Mouse (Mus musculus): ENCODE measurements around the gene Spice1. TPM values are rescaled to one million over a fixed set of nuclear protein-coding genes. Genes with fewer than 3 reads are reported as not detected.

Gene Spice1
- polyA plus RNA-seq, 1 experiment from 2014 or later, result 13.3 TPM

DNA sequence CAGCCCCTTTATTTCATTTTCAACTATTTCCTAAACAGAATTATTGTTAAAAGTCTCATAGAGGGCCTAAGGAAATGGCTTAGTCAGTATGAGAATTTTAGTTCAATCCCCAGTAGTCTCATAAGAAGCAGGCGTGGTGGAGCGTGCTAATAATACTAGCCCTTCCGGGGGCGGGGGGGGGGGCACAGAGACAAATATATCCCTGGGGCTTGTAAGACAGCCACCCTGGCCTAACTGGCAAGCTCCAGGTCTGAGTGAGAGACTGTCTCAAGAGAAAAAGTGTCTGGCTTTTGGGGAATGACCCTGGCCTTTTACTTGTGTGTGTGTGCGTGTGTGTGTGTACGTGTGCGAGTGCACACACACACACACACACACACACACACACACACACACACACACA is 88.0 kb downstream of the Spice1 start:
- H3K4me2 ChIP-seq, result no peak overlapping the region
- no peak for ATAC-seq (replicated peaks)

DNA sequence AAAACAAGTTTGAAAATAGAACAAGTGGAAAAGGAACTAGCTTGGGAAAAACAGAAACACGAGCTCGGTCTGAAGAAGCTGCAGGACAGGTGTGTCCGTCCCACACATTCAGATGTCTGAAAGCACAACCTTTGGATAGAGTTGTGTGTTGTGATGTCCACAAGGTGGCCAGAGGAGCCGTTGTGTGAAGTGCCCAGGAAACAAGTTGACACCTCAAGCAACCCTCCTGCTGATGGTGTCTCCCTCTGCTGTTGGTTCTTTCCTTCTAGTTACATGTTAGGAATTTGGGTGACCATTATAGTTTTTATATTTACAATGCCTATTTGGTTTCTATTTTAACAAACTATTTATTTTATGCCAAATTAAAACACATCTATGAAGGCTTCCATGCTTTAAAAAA is 88.6 kb downstream of the Spice1 start:
- H3K9ac ChIP-seq, result no peak overlapping the region
- whole genome bisulfite sequencing, result 65% methylated on average over 4 of the region's 4 CpGs

More for the DNA sequence above, 88.0 kb downstream of the Spice1 start:
- no peak overlapping the region for H3K27ac ChIP-seq
- H3K9ac ChIP-seq, result no peak overlapping the region
- no peak overlapping the region for H3K4me3 ChIP-seq
- no peaks in the 10 kb centered on the region for H3K4me1 ChIP-seq
- no peaks in the 10 kb centered on the region for H3K9me3 ChIP-seq
- WGBS, result 92% methylated on average over 7 of the region's 7 CpGs
- H3K27me3 ChIP-seq (replicated peaks), result no peaks in the 10 kb centered on the region
- no peaks in the 10 kb centered on the region for H3K36me3 ChIP-seq (replicated peaks)

More for the DNA sequence above, 88.6 kb downstream of the Spice1 start:
- no peaks in the 10 kb centered on the region for H3K27me3 ChIP-seq (replicated peaks)
- H3K36me3 ChIP-seq (replicated peaks), result no peaks in the 10 kb centered on the region
- H3K27ac ChIP-seq, result no peak overlapping the region
- no peak overlapping the region for H3K4me3 ChIP-seq
- no peaks in the 10 kb centered on the region for H3K4me1 ChIP-seq
- no peaks in the 10 kb centered on the region for H3K9me3 ChIP-seq
- no peak for ATAC-seq (replicated peaks)
- no peak overlapping the region for H3K4me2 ChIP-seq

Other genes starting within 250 kb of the Spice1 start
- 128 and 133 TPM in 2 replicates for gene Atp6v1a, start 207.4 kb upstream of the Spice1 start, polyA plus RNA-seq (2015; fragmentation: Nextera tagmentation; extraction: Ambion mirVana)
- gene Naa50, start 207.3 kb upstream of the Spice1 start, polyA plus RNA-seq (2015; fragmentation: Nextera tagmentation; extraction: Ambion mirVana), result 58.6 and 60.8 TPM in 2 replicates
- 2.8 and 2.9 TPM in 2 replicates for gene Usf3, start 173.9 kb upstream of the Spice1 start, polyA plus RNA-seq (2015; fragmentation: Nextera tagmentation; extraction: Ambion mirVana)
- gene Sidt1, start 13.9 kb upstream of the Spice1 start, polyA plus RNA-seq (2015; fragmentation: Nextera tagmentation; extraction: Ambion mirVana), result 12.3 and 14.3 TPM in 2 replicates
- 6.3 TPM in 2 replicates for gene Cfap44, start 47.7 kb downstream of the Spice1 start, polyA plus RNA-seq (2015; fragmentation: Nextera tagmentation; extraction: Ambion mirVana)
- 11.7 and 15.8 TPM in 2 replicates for gene Boc, start 211.8 kb downstream of the Spice1 start, polyA plus RNA-seq (2015; fragmentation: Nextera tagmentation; extraction: Ambion mirVana)

All from midbrain, embryonic 15.5 days (tissue).